Mouse (Mus musculus): ENCODE data around the gene A430033K04Rik. TPM values are rescaled to one million over a fixed set of nuclear protein-coding genes. Genes with fewer than 3 reads are reported as not detected.
A peak's percentile ranks its signal among the peaks of the same experiment; 100 is the strongest.

A430033K04Rik gene
- polyA plus RNA-seq, 1 experiment from 2014 or later, result 4.4 TPM

- Histone ChIP-seq H3K27ac (ENCODE audit: low read length) (no peak overlapping the region), H3K36me3 (ENCODE audit: insufficient read depth, low read length) (no peaks in the 10 kb centered on the region), H3K9me3 (ENCODE audit: low read length) (no peaks in the 10 kb centered on the region), H3K4me2 (replicated peaks; ENCODE audit: low read depth, low read length) (no peak overlapping the region), H3K4me3 (ENCODE audit: low read depth, low read length) (no peak overlapping the region), H3K27me3 (replicated peaks; ENCODE audit: insufficient read depth, low read length) (no peaks in the 10 kb centered on the region), H3K9ac (replicated peaks; ENCODE audit: low read depth) (no peak overlapping the region), H3K4me1 (ENCODE audit: insufficient read depth, low read depth, low read length) (no peaks in the 10 kb centered on the region)
- ATAC-seq (no peak), DNase-seq (ENCODE audit: low spot score) (no peak)
- WGBS, result 67% methylated on average over 5 of the region's 5 CpGs
- TF ChIP-seq EP300 (IDR thresholded peaks at IDR 0.05), result no peak
- TF ChIP-seq CTCF (IDR thresholded peaks at IDR 0.05), result no peak
Measured at GRCm38 (mm10) chr5:138689254-138689653, 66.6 kb downstream of the A430033K04Rik start.

- Histone ChIP-seq H3K27me3 (replicated peaks; ENCODE audit: insufficient read depth, low read length) (no peaks in the 10 kb centered on the region), H3K4me2 (replicated peaks; ENCODE audit: low read depth, low read length) (no peak overlapping the region), H3K4me3 (ENCODE audit: low read depth, low read length) (no peak overlapping the region), H3K27ac (ENCODE audit: low read length) (no peak overlapping the region), H3K9ac (replicated peaks; ENCODE audit: low read depth) (no peak overlapping the region), H3K36me3 (ENCODE audit: insufficient read depth, low read length) (no peaks in the 10 kb centered on the region), H3K9me3 (ENCODE audit: low read length) (no peaks in the 10 kb centered on the region), H3K4me1 (ENCODE audit: insufficient read depth, low read depth, low read length) (no peaks in the 10 kb centered on the region)
- ATAC-seq (no peak), DNase-seq (ENCODE audit: low spot score) (no peak)
- TF ChIP-seq CTCF (IDR thresholded peaks at IDR 0.05) (no peak), EP300 (IDR thresholded peaks at IDR 0.05) (no peak)
Measured at GRCm38 (mm10) chr5:138692936-138693570, 70.4 kb downstream of the A430033K04Rik start.

- Histone ChIP-seq H3K9ac (replicated peaks; ENCODE audit: low read depth) (no peak overlapping the region), H3K4me2 (replicated peaks; ENCODE audit: low read depth, low read length) (no peak overlapping the region), H3K36me3 (ENCODE audit: insufficient read depth, low read length) (no peaks in the 10 kb centered on the region), H3K9me3 (ENCODE audit: low read length) (no peaks in the 10 kb centered on the region), H3K4me1 (ENCODE audit: insufficient read depth, low read depth, low read length) (no peaks in the 10 kb centered on the region), H3K4me3 (ENCODE audit: low read depth, low read length) (no peak overlapping the region), H3K27me3 (replicated peaks; ENCODE audit: insufficient read depth, low read length) (no peaks in the 10 kb centered on the region), H3K27ac (ENCODE audit: low read length) (no peak overlapping the region)
- DNase-seq (ENCODE audit: low spot score) (peak; percentile 18), ATAC-seq (0 out of 2 replicates have a peak, but pooled peaks have one; percentile 28)
- 34% methylated on average over 2 of the region's 2 CpGs for WGBS
- TF ChIP-seq CTCF (IDR thresholded peaks at IDR 0.05), result no peak
- TF ChIP-seq EP300 (IDR thresholded peaks at IDR 0.05), result no peak
Measured at GRCm38 (mm10) chr5:138694036-138694435, 71.4 kb downstream of the A430033K04Rik start.

- Histone ChIP-seq H3K4me3 (ENCODE audit: low read depth, low read length) (no peak overlapping the region), H3K9me3 (ENCODE audit: low read length) (no peaks in the 10 kb centered on the region), H3K36me3 (ENCODE audit: insufficient read depth, low read length) (no peaks in the 10 kb centered on the region), H3K4me1 (ENCODE audit: insufficient read depth, low read depth, low read length) (no peaks in the 10 kb centered on the region), H3K27ac (ENCODE audit: low read length) (no peak overlapping the region), H3K4me2 (replicated peaks; ENCODE audit: low read depth, low read length) (no peak overlapping the region), H3K9ac (replicated peaks; ENCODE audit: low read depth) (no peak overlapping the region), H3K27me3 (replicated peaks; ENCODE audit: insufficient read depth, low read length) (no peaks in the 10 kb centered on the region)
- DNase-seq (ENCODE audit: low spot score) (no peak), ATAC-seq (no peak)
- TF ChIP-seq EP300 (IDR thresholded peaks at IDR 0.05) (no peak), CTCF (IDR thresholded peaks at IDR 0.05) (no peak)
- 40% methylated on average over 4 of the region's 4 CpGs for WGBS
Measured at GRCm38 (mm10) chr5:138694496-138695167, 72.0 kb downstream of the A430033K04Rik start.

GRCm38 (mm10) chr5:138697466-138697865 is 74.8 kb downstream of the A430033K04Rik start:
- no peak for ATAC-seq
- Histone ChIP-seq H3K27ac (ENCODE audit: low read length) (no peak overlapping the region), H3K27me3 (replicated peaks; ENCODE audit: insufficient read depth, low read length) (no peaks in the 10 kb centered on the region), H3K4me2 (replicated peaks; ENCODE audit: low read depth, low read length) (no peak overlapping the region), H3K36me3 (ENCODE audit: insufficient read depth, low read length) (no peaks in the 10 kb centered on the region), H3K4me1 (ENCODE audit: insufficient read depth, low read depth, low read length) (no peaks in the 10 kb centered on the region), H3K4me3 (ENCODE audit: low read depth, low read length) (no peak overlapping the region), H3K9ac (replicated peaks; ENCODE audit: low read depth) (no peak overlapping the region), H3K9me3 (ENCODE audit: low read length) (no peaks in the 10 kb centered on the region)
- 37% methylated on average over 6 of the region's 6 CpGs for WGBS
- TF ChIP-seq CTCF (IDR thresholded peaks at IDR 0.05), result no peak
- TF ChIP-seq EP300 (IDR thresholded peaks at IDR 0.05), result no peak
- no peak for DNase-seq (ENCODE audit: low spot score)

Small RNA genes lying within 50 kb of the gene (microRNA-seq; reads per million reads assigned to microRNA genes)
- not detected for gene Gm24082

Other genes starting within 250 kb of the A430033K04Rik start
- 15.4 and 15.8 TPM in 2 replicates for gene Zfp157, start 181.4 kb upstream of the A430033K04Rik start, polyA plus RNA-seq (2015; fragmentation: Nextera tagmentation; extraction: Ambion mirVana)
- not detected in 2 replicates for gene 1700123K08Rik, start 58.1 kb upstream of the A430033K04Rik start, polyA plus RNA-seq (2015; fragmentation: Nextera tagmentation; extraction: Ambion mirVana)
- gene Zfp68, start 3.1 kb upstream of the A430033K04Rik start, polyA plus RNA-seq (2015; fragmentation: Nextera tagmentation; extraction: Ambion mirVana), result 46.0 and 49.6 TPM in 2 replicates
- gene Fam20c, start 131.7 kb downstream of the A430033K04Rik start, polyA plus RNA-seq (2015; fragmentation: Nextera tagmentation; extraction: Ambion mirVana), result 4.9 and 5.6 TPM in 2 replicates
- gene Gm5294, start 197.2 kb downstream of the A430033K04Rik start, polyA plus RNA-seq (2015; fragmentation: Nextera tagmentation; extraction: Ambion mirVana), result not detected in 2 replicates

All from lung, postnatal 0 days (tissue).